ENCODE assay signal across 15 mouse cellular contexts in the genomic region with DNA sequence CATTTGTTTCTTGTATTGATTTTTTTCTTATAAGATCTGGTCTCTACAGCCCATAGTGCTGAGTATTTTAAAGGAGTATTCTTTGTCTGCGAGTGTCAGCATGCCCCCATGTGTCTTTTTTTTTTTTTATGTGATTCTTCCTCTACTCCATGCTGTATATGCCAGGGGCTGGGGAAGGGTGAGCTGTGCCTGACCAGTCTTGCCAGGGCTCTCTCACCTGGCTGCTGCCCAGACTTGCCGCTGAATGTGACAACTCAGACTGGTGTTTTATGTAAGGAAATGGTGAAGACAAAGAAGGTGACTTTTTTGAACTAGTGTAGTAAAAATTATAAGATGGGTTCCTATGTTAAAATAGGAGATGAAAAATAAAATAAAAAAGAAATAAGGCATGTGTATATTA.
DNase-seq lines count a peak whose midpoint lies in the region; ATAC-seq and TF ChIP-seq lines count a peak whose summit lies in the region.
"Had no signal": no experiment of that assay in that cellular context is flagged by ENCODE, and none has a peak within 500 bp of the region (broad histone marks: within the 10 kb centered on the region; RNA-seq: fewer than 3 reads in every experiment).

No protein-coding gene starts in this region.

- H3K27ac ChIP-seq in layer of hippocampus, adult 2 months = peak overlapping the region; percentile 68; the same call in 1 of the 2 replicates
- H3K27ac ChIP-seq: embryonic facial prominence, embryonic 12.5 days; liver, embryonic 15.5 days had no signal

- ATAC-seq in cerebellum, adult (ENCODE audit: insufficient number of reproducible peaks, low FRiP score, low TSS enrichment) = no peak
- ATAC-seq: forebrain, embryonic 16.5 days had no signal

- no peak overlapping the region for H3K4me3 ChIP-seq in layer of hippocampus, adult 2 months
- H3K4me3 ChIP-seq: embryonic facial prominence, embryonic 12.5 days; liver, embryonic 15.5 days; myocyte had no signal

- DNase-seq in cerebellum, adult 18-20 months = peak; percentile 47 to 61
- no peak for DNase-seq in layer of hippocampus, adult 2 months (ENCODE audit: low spot score in 2 of 2)
- DNase-seq in layer of hippocampus, adult 9-10 months (ENCODE audit: low spot score) = no peak
- peak; percentile 17 to 38 for DNase-seq in urinary bladder, postnatal 36 days (ENCODE audit: low spot score in 2 of 2)
- no peak for DNase-seq in urinary bladder, postnatal 4 days (ENCODE audit: low spot score in 2 of 2)
- no peak for DNase-seq in spleen, postnatal 36 days (ENCODE audit: low spot score in 2 of 2)
- DNase-seq: adrenal gland, adult 2 months; kidney, adult 2 months; kidney, postnatal 25 days; lung, postnatal 14 days had no signal

- no peak for TF ChIP-seq CTCF in layer of hippocampus, adult 2 months (conservative IDR thresholded peaks at IDR 0.05)

Comparison
In these comparisons a context has a peak if more than half of its experiments do, and no peak if none do; other contexts are left out.
1. DNase-seq: peak in cerebellum, adult 18-20 months (2 of 2) and urinary bladder, postnatal 36 days (2 of 2); none in layer of hippocampus, adult 2 months (0 of 2), layer of hippocampus, adult 9-10 months (single experiment), urinary bladder, postnatal 4 days (0 of 2) and spleen, postnatal 36 days (0 of 2).